Mouse (Mus musculus) liver, postnatal 0 days (tissue): ENCODE measurements around the gene Leng1. TPM values are rescaled to one million over a fixed set of nuclear protein-coding genes. Genes with fewer than 3 reads are reported as not detected.
A peak's percentile ranks its signal among the peaks of the same experiment; 100 is the strongest.
"Not testable (repeated sequence)": the region's sequence is repeated elsewhere in the genome, so short reads cannot be mapped to it uniquely, and the experiment has no call there.

ENCODE experiments used
- ATAC-seq: fragments of 200-750 bp; cut with Nextera tagmentation; 2 replicates; pipeline ENCODE4 v1.8.0; 2017; ENCODE audit warnings: mild to moderate bottlenecking, moderate library complexity
- DNase-seq: peaks from one replicate; pipeline ENCODE4 v3.0.0-alpha.2; 2016
- H3K27ac ChIP-seq: fragments of 300-500 bp; sonication (generic); 2 replicates; pipeline ENCODE4 v1.5.1; 2014; ENCODE audit warnings: antibody characterized with exemption, moderate library complexity, mild to moderate bottlenecking, low read depth
- H3K27me3 ChIP-seq: fragments of 300-500 bp; sonication (generic); 2 replicates; pipeline ENCODE4 v1.6.1; 2014; ENCODE audit warnings: low read length, control low read depth, mixed read lengths; ENCODE audit not compliant: insufficient read depth
- H3K36me3 ChIP-seq: fragments of 300-500 bp; sonication (generic); replicated peaks from 2 replicates; pipeline ENCODE4 v1.6.1; 2014; ENCODE audit warnings: mild to moderate bottlenecking, control low read depth, low read length, moderate library complexity, mixed read lengths; ENCODE audit not compliant: insufficient read depth
- H3K4me1 ChIP-seq: fragments of 300-500 bp; sonication (generic); 2 replicates; pipeline ENCODE4 v1.6.1; 2014; ENCODE audit warnings: antibody characterized with exemption, mild to moderate bottlenecking, control low read depth; ENCODE audit not compliant: insufficient read depth
- H3K4me2 ChIP-seq: fragments of 300-500 bp; sonication (generic); 2 replicates; pipeline ENCODE4 v1.6.1; 2014; ENCODE audit warnings: low read depth, mild to moderate bottlenecking, low read length, moderate library complexity, mixed read lengths
- H3K4me3 ChIP-seq: fragments of 300-500 bp; sonication (generic); 2 replicates; pipeline ENCODE4 v1.5.1; 2014; ENCODE audit warnings: low read depth, low read length
- H3K9ac ChIP-seq: fragments of 300-500 bp; sonication (generic); replicated peaks from 2 replicates; pipeline ENCODE4 v1.6.1; 2014; ENCODE audit warnings: mild to moderate bottlenecking, moderate library complexity
- H3K9me3 ChIP-seq: fragments of 300-500 bp; sonication (generic); 2 replicates; pipeline ENCODE4 v1.6.1; 2016; ENCODE audit warnings: mild to moderate bottlenecking, control low read depth, low read length, mixed read lengths
- CTCF ChIP-seq: sonication (generic); IDR thresholded peaks from 2 replicates; pipeline ENCODE4 v1.5.1; 2016; ENCODE audit warnings: antibody characterized with exemption, low read depth
- EP300 ChIP-seq: IDR thresholded peaks from 2 replicates; pipeline ENCODE4 v1.6.1; 2016; ENCODE audit warnings: antibody characterized with exemption, low read depth, mild to moderate bottlenecking
- WGBS: fragments of 180-500 bp; shearing (Covaris S2); extraction: QIAGEN DNeasy Blood & Tissue Kit; methylation state at CpG from one replicate; pipeline ENCODE4 v1.1.7; 2014; ENCODE audit not compliant: insufficient replicate concordance; 5-methylcytosine and 5-hydroxymethylcytosine counted together
- polyA plus RNA-seq: library from polyadenylated mRNA; unstranded; fragments of >200 nt; fragmentation: Nextera tagmentation; extraction: Ambion mirVana; gene quantifications from 2 replicates; pipeline ENCODE4 v1.2.1, GENCODE M21; 2015

The Leng1 gene
- polyA plus RNA-seq: 7.0 and 7.8 TPM in 2 replicates

DNA sequence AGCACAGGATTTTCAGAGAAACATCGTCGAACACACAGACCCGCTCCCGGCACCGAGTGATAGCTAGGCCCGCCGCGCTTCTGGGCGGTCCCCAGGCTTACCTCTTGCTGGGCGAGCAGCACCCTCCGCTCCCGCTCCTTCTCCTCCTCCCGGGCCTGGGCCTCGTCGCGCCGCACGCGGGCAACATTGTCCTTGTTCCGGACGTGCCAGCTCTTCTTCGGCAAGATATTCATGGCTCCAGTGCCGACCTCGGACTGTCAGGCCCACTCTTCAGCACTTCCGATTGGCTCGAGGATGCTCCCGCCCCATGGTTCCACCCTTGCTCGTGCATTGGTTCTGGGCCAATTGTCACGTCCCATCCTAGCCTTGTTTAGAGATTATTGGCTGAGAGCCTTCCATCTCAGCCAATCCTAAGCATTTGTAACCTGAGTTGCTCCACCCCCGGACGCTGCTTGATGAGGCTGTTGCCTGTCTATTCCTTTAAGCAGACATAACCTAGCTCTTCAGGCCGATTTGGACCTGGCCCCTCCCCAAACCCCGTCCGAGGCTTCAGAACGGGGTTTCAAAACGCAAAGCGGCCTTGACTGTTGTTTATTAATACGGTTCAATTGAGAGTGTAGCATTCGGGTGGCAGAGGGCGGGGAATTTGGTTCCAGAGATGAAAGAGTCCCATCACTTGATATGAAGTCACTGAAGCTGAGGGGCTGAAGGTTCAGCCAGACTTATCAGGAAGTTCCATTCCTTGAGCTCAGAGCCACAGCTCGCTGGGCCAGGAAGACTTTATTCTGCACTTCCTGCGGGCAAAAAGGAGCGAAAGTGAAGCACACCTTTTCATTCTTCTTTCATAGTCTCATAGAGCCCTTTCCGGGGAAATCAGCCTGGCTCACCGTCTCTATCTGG lies at the start of gene Leng1:
Leng1 (minus strand) TSS at position 626 of the 900 bp plus-strand sequence.
- Histone ChIP-seq H3K36me3 (peaks cover 32% of the 10 kb centered on the region), H3K4me3 (peak within 1 kb of the TSS; percentile 80), H3K4me1 (peaks cover 19% of the 10 kb centered on the region), H3K9ac (peak within 1 kb of the TSS; percentile 91), H3K9me3 (no peaks in the 10 kb centered on the region), H3K27ac (peak within 1 kb of the TSS; percentile 95), H3K27me3 (no peaks in the 10 kb centered on the region), H3K4me2 (peak within 1 kb of the TSS; percentile 91)
- ATAC-seq (peak; percentile 99), DNase-seq (peak; percentile 95)
- TF ChIP-seq EP300 (no peak), CTCF (no peak)
- 4% methylated on average over 45 of the region's 45 CpGs for WGBS

DNA sequence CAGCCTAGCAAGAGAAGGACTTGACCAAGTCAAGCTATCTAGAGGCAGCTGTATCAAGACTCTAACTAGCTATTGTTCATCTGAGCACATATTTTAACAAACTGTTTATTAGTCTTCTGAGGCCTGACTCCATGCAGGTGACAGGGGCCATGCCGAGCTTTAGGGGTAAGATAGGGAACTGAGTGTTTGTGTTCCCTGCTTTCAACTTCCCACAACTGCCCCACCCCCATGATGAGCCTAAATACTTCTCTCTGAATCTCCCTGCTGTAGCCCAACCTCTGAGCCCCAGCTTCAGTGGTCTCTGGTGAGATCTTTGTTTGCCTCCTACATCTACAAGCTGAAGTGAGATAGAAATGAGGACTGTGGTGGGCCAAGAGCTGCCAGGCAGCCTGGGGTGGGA lies 49.6 kb upstream of the Leng1 start:
- no peak for TF ChIP-seq EP300
- no peak for TF ChIP-seq CTCF
- H3K27me3 ChIP-seq: no peaks in the 10 kb centered on the region
- DNase-seq (no peak), ATAC-seq (no peak)
- H3K4me2 ChIP-seq: peak overlapping the region; percentile 29
- no peaks in the 10 kb centered on the region for H3K9me3 ChIP-seq
- H3K4me3 ChIP-seq: no peak overlapping the region
- H3K9ac ChIP-seq: no peak overlapping the region
- H3K36me3 ChIP-seq: no peaks in the 10 kb centered on the region
- no peak overlapping the region; the same call in 1 of the 2 replicates for H3K27ac ChIP-seq
- 21% methylated on average over 1 of the region's 1 CpGs for WGBS
- H3K4me1 ChIP-seq: no peaks in the 10 kb centered on the region

DNA sequence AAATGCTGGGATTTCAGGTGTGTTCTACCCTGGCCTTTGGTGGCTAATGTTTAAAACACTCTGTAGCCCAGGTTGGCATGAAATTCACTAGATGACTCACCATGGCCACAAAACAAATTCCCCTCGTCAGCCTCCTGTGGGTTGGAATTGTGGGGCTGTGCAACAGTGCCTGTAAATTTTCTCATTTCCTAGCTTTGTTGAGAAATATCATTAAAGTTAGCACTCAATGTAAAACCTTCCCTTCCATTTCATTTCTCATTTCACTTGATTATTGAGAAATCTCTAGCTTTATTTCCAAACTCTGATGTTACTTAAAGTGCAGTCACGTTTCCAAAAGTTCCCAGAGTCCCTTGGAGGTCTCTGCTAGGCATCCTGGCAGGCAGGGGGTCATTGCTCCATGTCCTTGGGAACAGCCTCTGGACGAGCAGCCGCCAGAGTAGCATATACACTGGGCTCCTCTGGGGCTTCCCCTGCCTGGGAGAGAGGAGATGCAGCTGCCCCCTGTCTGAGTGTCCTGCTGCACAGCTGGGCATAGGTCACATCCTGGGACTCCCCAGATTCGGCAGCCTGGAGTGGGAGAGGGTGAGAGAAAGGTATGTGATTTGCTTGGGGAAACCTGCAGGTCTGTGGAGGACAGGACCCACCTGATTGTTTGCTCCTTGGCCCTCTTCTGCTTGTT lies 46.8 kb upstream of the Leng1 start:
- no peak overlapping the region for H3K4me2 ChIP-seq
- ATAC-seq (peak; percentile 28), DNase-seq (peak; percentile 13)
- no peak overlapping the region for H3K9ac ChIP-seq
- no peak for TF ChIP-seq CTCF
- TF ChIP-seq EP300: no peak
- H3K27me3 ChIP-seq: no peaks in the 10 kb centered on the region
- no peaks in the 10 kb centered on the region for H3K9me3 ChIP-seq
- H3K36me3 ChIP-seq: peaks cover 8% of the 10 kb centered on the region
- 27% methylated on average over 5 of the region's 5 CpGs for WGBS
- H3K4me3 ChIP-seq: no peak overlapping the region
- no peaks in the 10 kb centered on the region for H3K4me1 ChIP-seq
- peak overlapping the region; percentile 30; the same call in 1 of the 2 replicates for H3K27ac ChIP-seq

DNA sequence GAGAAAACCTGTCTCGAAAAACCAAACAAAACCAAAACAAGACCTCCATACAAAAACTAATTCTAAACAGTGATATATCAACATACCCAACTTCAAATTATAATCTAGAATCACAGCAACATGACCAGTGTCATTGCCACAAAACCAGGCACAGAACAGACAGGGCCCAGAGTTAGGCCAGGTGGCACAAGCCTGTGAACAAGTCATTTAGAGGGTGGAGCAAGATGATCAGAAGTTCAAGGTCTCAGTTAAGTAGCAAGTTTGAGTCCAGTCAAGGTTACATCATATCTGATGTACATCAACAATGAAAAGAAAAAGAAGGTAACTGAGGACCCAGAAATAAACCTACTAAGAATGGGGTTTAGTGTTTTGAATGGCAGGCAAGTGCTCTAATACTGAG lies 43.4 kb upstream of the Leng1 start:
- H3K4me2 ChIP-seq: no peak overlapping the region
- no peaks in the 10 kb centered on the region for H3K27me3 ChIP-seq
- TF ChIP-seq CTCF (no peak), EP300 (no peak)
- no peak for DNase-seq
- no peak overlapping the region for H3K4me3 ChIP-seq
- 50% methylated on average over 1 of the region's 1 CpGs for WGBS
- no peaks in the 10 kb centered on the region for H3K9me3 ChIP-seq
- no peak overlapping the region for H3K9ac ChIP-seq
- ATAC-seq: no peak
- H3K27ac ChIP-seq: peak overlapping the region; percentile 39; the same call in 1 of the 2 replicates
- H3K4me1 ChIP-seq: peaks cover 11% of the 10 kb centered on the region
- peaks cover 21% of the 10 kb centered on the region for H3K36me3 ChIP-seq

DNA sequence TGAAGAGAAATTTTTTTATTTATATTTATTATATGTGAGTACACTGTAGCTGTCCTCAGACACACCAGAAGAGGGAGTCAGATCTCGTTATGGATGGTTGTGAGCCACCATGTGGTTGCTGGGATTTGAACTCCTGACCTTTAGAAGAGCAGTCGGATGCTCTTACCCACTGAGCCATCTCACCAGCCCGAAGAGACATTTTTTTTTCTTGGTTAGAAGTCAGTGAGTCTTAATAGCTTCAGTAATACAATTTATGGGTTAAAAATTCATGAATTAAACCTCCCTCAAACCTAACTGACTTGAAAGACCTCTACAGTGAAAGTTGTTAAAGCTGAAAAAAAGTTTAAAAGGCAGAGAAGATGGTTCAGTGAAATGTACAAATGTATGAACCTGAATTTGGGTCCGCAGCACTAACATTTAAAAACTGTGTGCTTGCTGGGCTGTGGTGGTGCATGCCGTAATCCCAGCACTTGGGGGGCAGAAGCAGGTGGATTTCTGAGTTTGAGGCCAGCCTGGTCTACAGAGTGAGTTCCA lies 42.9 kb upstream of the Leng1 start:
- H3K36me3 ChIP-seq: peaks cover 21% of the 10 kb centered on the region
- not testable (repeated sequence) for H3K4me3 ChIP-seq, H3K9ac ChIP-seq, H3K4me2 ChIP-seq, H3K27me3 ChIP-seq, H3K9me3 ChIP-seq, ATAC-seq, DNase-seq
- H3K27ac ChIP-seq: peak overlapping the region; percentile 41; the same call in 1 of the 2 replicates
- peaks cover 11% of the 10 kb centered on the region for H3K4me1 ChIP-seq
- whole genome bisulfite sequencing: 41% methylated on average over 5 of the region's 5 CpGs
